Mouse (Mus musculus) 416B (cell line): ENCODE data around the gene Myg1.

Experiments used
- DNase-seq: peaks from one replicate; pipeline ENCODE4 v3.0.0; 2011; ENCODE audit warnings: low read depth

Gene Myg1

GRCm38 (mm10) chr15:102331610-102332015 lies at the start of gene Myg1:
Gene Myg1, plus strand, starts transcription at chr15:102331709.
- peak; percentile 88 for DNase-seq

DNA sequence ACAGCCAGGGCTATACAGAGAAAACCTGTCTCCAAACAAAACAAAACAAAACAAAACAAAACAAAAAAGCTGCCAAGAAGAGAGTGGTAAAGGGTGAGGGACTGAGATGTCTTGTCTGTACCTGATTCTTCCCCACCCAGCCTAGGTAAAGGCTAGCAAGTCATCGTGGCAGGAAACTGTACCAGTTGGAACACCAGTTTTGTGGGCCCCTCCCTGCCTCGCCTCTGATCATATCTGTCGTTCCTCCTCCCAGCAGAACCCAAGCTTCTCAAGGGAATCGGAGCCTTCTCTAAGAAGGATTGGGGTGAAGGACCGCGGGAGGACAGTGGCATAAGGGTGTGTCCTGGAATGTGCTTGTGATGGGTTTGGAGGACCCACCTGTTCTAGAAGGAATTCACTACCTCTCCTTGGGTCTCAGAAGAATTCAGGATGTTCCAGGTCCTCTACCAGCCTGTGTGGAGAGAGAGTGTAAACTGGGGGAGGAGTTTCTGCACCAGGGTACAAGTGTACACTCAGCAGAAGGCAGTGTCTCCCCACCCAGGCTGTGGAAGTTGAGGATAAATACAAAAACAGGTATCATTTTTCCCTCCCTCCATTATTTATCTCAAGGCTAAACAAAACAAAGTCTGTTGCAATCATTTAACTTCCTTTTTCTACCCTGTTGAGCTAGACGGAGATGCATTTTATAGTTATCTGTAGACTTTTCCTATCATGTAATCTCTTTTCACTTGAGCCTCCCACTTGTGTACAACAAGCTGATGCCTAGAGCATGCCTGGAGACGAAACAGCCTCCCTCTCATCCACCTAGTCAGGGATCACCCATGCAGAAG lies 48.8 kb upstream of the Myg1 start:
- peak; percentile 40 for DNase-seq

DNA sequence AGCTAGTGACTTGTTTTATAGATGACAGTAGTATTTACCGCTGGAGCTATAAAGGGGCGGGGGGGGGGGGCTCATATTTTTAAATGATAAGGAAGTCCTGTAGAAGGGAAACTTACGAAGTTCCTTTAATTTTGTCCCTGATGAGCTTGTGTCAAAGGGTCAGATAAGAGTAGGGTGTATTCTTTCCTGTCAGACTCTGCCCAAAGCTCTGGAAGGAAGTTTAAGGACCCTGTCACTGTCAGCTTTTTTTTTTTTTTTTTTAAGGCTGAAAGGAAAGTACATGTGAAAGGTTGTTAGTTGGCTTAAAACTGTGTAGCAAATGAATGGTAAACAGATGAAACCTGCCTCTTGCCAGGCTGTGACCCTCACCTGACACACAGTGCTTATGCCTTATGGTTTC lies 47.9 kb upstream of the Myg1 start:
- DNase-seq, result no peak

GRCm38 (mm10) chr15:102287395-102287794 lies 44.1 kb upstream of the Myg1 start:
- peak; percentile 84 for DNase-seq

GRCm38 (mm10) chr15:102295633-102296367 lies 35.7 kb upstream of the Myg1 start, which contains the start of gene Espl1:
Gene Espl1, plus strand, starts transcription at chr15:102296266.
- DNase-seq, result peak; percentile 96

DNA sequence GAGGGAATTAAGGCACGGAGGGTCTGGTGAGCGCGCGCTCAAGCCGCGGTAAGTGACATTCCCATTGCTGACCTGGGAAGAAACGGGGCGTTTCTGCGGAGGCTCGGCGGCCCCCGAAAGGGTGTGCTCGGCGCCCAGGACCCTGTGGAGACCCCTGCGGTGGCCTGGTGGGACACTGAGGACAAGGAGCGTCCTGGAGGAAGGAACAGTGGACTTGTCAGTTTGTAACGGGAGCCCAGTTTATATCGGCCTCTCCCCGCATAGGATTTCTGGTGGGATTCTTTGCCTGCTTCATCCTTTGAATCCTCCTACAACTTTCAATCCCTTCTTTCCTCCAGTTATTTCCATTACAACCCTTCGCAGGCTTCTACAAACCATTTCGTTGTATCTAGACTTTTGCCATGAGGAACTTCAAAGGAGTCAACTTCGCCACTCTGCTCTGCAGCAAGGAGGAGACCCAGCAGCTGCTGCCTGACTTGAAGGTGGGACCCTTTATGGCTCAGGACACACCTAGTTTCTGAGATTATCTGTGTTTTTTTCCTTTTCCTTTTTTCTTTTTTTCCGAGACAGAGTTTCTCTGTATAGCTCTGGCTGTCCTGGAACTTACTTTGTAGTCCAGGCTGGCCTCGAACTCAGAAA lies 35.0 kb upstream of the Myg1 start:
- DNase-seq, result peak; percentile 36

- DNase-seq, result no peak
Measured at GRCm38 (mm10) chr15:102302542-102302941, 29.0 kb upstream of the Myg1 start.

DNA sequence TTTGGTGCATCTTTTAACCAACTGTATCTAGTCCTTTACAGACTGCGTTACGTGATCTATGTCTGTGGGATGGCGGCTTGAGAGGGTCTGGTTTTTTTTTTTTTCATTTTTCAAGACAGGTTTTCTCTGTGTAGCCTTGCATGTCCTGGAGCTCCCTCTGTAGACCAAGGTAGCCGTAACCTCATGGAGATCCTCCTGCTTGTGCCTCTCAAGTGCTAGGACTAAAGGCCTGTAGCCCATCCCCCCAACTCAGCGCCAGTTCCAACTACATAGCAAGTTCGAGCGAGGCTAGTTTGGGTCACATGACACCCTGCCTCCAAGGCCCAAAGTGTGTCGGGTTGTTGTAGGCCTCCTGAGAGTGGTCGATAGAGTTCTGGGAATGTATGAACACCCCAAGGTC lies 22.8 kb upstream of the Myg1 start:
- no peak for DNase-seq

DNA sequence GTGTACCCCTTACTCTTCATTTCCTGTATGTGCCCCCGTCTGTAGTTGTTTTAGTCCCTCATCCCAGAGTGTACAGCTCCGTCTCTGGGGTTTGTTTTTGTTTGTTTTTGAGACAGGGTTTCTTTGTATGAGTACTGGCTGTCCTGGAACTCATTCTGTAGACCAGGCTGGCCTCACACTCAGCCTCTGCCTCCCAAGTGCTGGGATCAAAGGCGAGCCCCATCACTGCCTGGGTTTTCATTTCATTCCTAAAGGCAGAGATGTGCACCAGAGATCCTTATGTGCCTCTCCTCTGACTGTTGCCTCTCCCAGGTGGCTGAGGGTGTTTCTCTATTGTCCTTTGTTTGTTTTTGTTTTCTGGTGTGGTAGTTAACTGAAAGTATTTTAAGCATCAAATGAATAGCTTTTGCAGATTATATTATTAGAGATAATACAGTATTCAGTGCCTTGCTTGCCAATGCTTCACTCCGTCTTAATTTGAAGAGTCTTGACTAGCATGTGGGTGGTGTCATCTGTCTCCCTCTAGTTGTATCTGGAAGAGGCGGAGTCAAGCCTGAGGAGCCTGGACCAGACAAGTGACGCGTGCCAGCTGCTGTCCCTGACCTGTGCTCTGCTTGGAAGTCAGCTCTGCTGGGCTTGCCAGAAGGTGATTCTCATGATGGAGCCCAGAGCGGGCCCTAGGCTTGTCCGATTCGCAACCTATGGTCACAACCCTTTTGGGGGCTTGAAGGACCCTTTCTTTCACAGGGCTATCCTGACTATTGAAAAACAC lies 21.2 kb upstream of the Myg1 start:
- DNase-seq, result no peak

DNA sequence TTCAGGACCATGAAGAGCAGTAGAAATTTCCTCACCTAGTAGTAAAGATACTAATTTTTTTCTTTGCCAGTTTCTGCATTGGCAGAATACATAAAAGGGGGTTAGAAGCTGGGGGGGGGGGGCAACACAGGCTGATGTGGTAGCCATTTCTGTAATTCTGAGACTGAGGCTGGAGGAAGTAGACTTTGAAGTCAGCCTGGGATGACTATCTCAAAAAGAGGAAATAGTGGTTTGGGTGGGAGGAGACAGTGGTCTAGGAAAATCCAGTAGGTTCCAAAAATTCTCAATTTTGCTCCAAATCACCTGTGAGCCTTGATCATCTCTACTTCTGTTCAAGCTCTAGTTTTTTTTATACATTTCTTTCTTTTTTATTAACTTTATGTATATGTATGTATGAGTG lies 20.0 kb upstream of the Myg1 start:
- DNase-seq, result peak; percentile 66

- no peak for DNase-seq
Measured at GRCm38 (mm10) chr15:102315292-102315691, 16.2 kb upstream of the Myg1 start.

- DNase-seq, result peak; percentile 72
Measured at GRCm38 (mm10) chr15:102316263-102316662, 15.2 kb upstream of the Myg1 start.

- DNase-seq, result peak; percentile 53
Measured at GRCm38 (mm10) chr15:102324654-102325473, 6.6 kb upstream of the Myg1 start.

DNA sequence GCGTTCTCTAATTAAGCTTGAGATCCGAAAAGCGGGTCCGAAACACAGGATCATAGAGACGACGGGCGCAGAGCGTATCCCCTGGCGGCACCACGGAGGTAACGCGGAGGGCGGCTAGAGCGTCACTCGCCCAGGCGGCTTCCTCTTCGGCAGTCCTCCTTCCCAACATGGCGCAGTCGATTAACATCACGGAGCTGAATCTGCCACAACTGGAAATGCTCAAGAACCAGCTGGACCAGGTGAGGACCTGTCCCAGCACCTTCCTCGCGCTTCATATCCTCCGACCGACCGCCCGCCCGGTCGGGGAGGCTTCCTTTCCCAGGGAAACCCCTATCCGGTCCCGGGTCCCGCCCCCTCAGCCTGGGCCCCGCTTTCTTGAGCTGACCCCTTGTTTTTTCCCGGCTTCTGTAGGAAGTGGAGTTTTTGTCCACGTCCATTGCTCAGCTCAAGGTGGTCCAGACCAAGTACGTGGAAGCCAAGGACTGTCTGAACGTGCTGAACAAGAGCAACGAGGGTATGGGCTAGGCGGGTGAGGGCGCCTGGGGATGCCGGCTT lies 5.4 kb upstream of the Myg1 start, which contains the start of gene Pfdn5:
Pfdn5 (plus strand) TSS at position 95 of the 555 bp plus-strand sequence.
- DNase-seq, result peak; percentile 82

DNA sequence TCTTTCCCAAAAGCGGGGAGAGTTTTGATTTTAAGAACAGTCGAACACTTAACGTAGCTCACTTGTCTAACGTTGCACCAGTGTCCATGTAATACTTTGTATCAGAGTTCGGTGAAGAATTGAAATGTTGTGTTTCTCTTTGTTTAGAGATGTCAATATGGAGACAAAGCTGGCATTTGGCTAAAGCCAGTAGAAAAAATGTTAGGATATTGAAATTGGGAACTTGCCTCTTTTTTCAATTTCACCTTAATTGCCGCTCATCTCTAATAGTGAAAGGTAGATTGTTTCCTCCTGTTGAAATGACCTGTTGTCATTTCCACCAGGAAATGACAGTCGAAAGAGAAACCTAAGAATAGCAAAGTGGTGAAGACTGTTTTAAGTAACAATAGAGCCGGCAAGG lies 4.6 kb upstream of the Myg1 start:
- DNase-seq, result no peak

DNA sequence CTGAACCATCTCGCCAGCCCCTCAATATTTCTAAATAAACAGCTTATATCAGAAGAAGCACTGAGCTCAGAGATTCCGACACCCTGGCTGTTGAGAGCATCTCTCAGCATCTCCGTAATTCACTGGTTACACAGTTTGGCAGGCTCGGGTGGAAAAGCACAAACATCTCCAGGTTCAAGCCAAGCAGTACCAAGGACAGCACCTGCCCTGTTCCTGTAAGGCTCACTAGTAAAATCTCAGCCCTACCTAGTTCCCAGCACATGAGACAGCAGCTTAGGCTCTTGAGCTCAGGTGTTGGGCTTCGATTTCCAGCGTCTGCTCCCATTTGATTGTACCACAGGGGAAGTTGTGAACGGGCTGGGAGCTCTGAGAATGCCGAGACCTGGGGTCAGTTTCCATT lies 3.7 kb downstream of the Myg1 start:
- DNase-seq, result no peak

DNA sequence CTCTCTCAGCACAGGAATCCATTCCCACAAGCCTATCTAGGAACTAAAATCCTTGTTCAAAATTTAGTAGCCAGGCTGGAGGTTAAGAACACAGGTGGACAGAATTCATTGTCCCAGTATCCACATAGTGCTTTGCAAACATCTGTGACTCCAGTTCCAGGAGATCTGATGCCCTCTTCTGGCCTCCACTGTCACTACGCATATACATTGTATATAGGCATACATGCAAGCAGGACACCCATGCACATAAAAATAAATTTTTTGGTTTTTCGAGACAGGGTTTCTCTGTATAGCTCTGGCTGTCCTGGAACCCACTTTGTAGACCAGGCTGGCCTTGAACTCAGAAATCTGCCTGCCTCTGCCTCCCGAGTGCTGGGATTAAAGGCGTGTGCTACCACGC lies 4.4 kb downstream of the Myg1 start:
- peak; percentile 65 for DNase-seq

- DNase-seq, result no peak
Measured at GRCm38 (mm10) chr15:102336946-102337345, 5.4 kb downstream of the Myg1 start.

- DNase-seq, result no peak
Measured at GRCm38 (mm10) chr15:102339612-102340011, 8.1 kb downstream of the Myg1 start.

- DNase-seq, result peak; percentile 83
Measured at GRCm38 (mm10) chr15:102341580-102341979, 10.1 kb downstream of the Myg1 start.

GRCm38 (mm10) chr15:102344490-102344889 lies 13.0 kb downstream of the Myg1 start:
- no peak for DNase-seq
